Mouse (Mus musculus): ENCODE data around the gene Hdac11. TPM values are rescaled to one million over a fixed set of nuclear protein-coding genes. Genes with fewer than 3 reads are reported as not detected.
A peak's percentile ranks its signal among the peaks of the same experiment; 100 is the strongest.

Hdac11 gene
- polyA plus RNA-seq, 1 experiment from 2014 or later, result 4.6 TPM

DNA sequence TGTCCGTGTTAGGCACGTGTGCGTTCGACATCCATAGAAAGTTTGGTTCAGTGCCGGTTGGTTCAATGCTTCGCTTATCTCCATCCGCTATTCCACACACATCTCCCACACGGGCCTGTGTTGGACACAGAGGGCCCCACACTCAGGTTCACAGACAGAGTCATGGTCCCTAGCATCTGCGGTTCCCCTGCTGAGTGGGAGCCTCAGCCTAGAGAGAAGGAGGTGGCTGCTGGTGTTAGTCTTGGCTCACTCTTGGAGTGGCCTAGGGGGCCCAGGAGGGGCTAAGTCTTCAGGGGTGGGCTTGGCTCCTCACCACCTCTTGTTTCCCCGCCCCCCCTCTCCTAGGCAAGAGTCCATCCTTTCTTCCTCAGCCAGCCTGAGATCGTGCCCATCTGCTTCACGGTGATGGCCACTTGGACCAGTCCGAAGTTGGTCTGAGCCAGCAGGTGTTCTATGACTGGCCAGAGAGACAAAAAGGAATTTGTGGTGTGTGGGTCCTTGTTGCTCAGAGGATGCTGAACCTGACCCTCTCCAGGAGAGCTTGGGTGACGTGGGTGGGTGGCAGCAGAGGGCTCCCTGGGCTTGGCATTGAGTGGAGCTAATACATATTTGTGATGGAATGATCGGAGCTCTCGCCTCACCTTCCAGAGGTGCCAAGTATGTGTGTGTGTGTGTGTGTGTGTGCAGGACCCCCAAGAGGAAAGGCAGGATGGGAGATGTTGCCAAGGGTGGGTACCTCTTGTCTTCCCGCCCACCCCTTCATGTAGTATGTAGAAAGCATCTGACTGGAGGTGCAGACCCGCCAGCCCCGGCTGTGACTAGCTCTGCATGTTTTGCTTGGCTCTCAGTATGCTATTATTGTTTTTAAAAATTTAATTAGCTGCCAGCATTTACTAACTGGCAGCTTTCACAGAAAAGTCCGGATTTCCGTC lies 57.1 kb downstream of the Hdac11 start:
- TF ChIP-seq CTCF (IDR thresholded peaks at IDR 0.05; ENCODE audit: low read depth) (no peak), EP300 (IDR thresholded peaks at IDR 0.05; ENCODE audit: low read depth) (no peak)
- no peaks in the 10 kb centered on the region for H3K9me3 ChIP-seq (ENCODE audit: low read length)

DNA sequence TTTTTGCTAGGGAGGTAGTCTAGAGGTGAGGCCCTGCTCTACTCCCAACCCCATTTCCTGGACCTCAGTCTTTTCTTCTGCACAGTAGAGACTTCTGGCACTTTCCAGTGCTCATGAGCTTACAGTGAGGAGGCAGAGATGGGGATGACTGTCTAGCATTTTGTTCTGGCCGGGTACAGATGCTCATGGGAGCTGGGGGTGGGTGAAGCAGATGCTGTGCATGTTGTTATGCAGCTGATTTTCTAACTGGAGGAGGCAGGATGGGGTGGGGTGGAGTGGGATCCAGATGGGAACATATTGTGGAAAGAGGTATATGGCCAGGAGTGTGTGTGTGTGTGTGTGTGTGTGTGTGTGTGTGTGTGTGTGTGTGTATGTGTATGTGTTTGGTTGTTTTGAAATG lies 59.0 kb downstream of the Hdac11 start:
- Histone ChIP-seq H3K36me3 (replicated peaks; ENCODE audit: insufficient read depth, low read length) (no peaks in the 10 kb centered on the region), H3K27me3 (ENCODE audit: insufficient read depth, low read length) (peaks cover 26% of the 10 kb centered on the region; the same call in 1 of the 2 replicates), H3K4me2 (ENCODE audit: low read depth, low read length) (no peak overlapping the region), H3K4me3 (ENCODE audit: low read depth, low read length) (no peak overlapping the region), H3K9ac (replicated peaks) (no peak overlapping the region), H3K9me3 (ENCODE audit: low read length) (no peaks in the 10 kb centered on the region), H3K27ac (ENCODE audit: low read depth) (no peak overlapping the region), H3K4me1 (ENCODE audit: insufficient read depth) (peaks cover 3% of the 10 kb centered on the region; the same call in 1 of the 2 replicates)
- DNase-seq, result no peak
- no peak for ATAC-seq
- WGBS (ENCODE audit: insufficient replicate concordance), result 53% methylated on average over 1 of the region's 1 CpGs
- TF ChIP-seq EP300 (IDR thresholded peaks at IDR 0.05; ENCODE audit: low read depth), result no peak
- no peak for TF ChIP-seq CTCF (IDR thresholded peaks at IDR 0.05; ENCODE audit: low read depth)

More for the DNA sequence above, 57.1 kb downstream of the Hdac11 start:
- Histone ChIP-seq H3K4me2 (ENCODE audit: low read depth, low read length) (0 out of 2 replicates have a peak overlapping the region, but pooled peaks have one; percentile 33), H3K9ac (replicated peaks) (no peak overlapping the region), H3K27ac (ENCODE audit: low read depth) (no peak overlapping the region), H3K27me3 (ENCODE audit: insufficient read depth, low read length) (peaks cover 26% of the 10 kb centered on the region; the same call in 1 of the 2 replicates), H3K4me1 (ENCODE audit: insufficient read depth) (peaks cover 3% of the 10 kb centered on the region; the same call in 1 of the 2 replicates), H3K36me3 (replicated peaks; ENCODE audit: insufficient read depth, low read length) (no peaks in the 10 kb centered on the region), H3K4me3 (ENCODE audit: low read depth, low read length) (no peak overlapping the region)
- ATAC-seq (no peak), DNase-seq (no peak)
- WGBS (ENCODE audit: insufficient replicate concordance), result 60% methylated on average over 21 of the region's 21 CpGs

GRCm38 (mm10) chr6:91218445-91218844 lies 62.0 kb downstream of the Hdac11 start:
- no peak overlapping the region for H3K27ac ChIP-seq (ENCODE audit: low read depth)
- 56% methylated on average over 9 of the region's 9 CpGs for WGBS (ENCODE audit: insufficient replicate concordance)
- H3K9ac ChIP-seq (replicated peaks), result no peak overlapping the region
- peaks cover 5% of the 10 kb centered on the region; the same call in 1 of the 2 replicates for H3K27me3 ChIP-seq (ENCODE audit: insufficient read depth, low read length)
- H3K4me3 ChIP-seq (ENCODE audit: low read depth, low read length), result no peak overlapping the region
- H3K4me1 ChIP-seq (ENCODE audit: insufficient read depth), result no peaks in the 10 kb centered on the region
- no peaks in the 10 kb centered on the region for H3K36me3 ChIP-seq (replicated peaks; ENCODE audit: insufficient read depth, low read length)
- no peak for DNase-seq
- no peak overlapping the region for H3K4me2 ChIP-seq (ENCODE audit: low read depth, low read length)
- TF ChIP-seq EP300 (IDR thresholded peaks at IDR 0.05; ENCODE audit: low read depth) (no peak), CTCF (IDR thresholded peaks at IDR 0.05; ENCODE audit: low read depth) (no peak)
- ATAC-seq, result no peak
- no peaks in the 10 kb centered on the region for H3K9me3 ChIP-seq (ENCODE audit: low read length)

DNA sequence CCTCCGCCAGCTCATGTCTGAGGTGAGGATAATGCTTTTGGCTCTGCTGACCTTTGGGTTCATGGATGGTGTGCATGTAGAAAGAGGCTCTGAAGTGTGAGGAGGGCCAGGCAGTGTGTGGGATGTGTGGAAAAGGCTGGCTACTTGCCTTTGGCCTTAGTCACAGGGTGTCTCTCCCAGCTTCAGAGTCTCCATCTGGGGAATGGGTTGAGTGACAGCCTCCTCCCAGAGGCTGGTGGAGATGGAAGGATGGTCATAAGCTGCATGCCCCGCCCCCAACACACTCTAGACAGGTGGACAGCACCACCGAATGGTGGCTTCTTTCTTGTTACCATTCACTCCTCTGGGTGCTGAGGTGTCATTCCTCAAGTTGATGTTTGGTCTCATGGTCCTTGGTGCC lies 62.4 kb downstream of the Hdac11 start:
- Histone ChIP-seq H3K9me3 (ENCODE audit: low read length) (no peaks in the 10 kb centered on the region), H3K4me3 (ENCODE audit: low read depth, low read length) (no peak overlapping the region), H3K36me3 (replicated peaks; ENCODE audit: insufficient read depth, low read length) (no peaks in the 10 kb centered on the region), H3K4me2 (ENCODE audit: low read depth, low read length) (no peak overlapping the region), H3K4me1 (ENCODE audit: insufficient read depth) (no peaks in the 10 kb centered on the region), H3K27me3 (ENCODE audit: insufficient read depth, low read length) (0 out of 2 replicates have a peak, but pooled peaks cover 3% of the 10 kb centered on the region), H3K9ac (replicated peaks) (no peak overlapping the region), H3K27ac (ENCODE audit: low read depth) (no peak overlapping the region)
- TF ChIP-seq CTCF (IDR thresholded peaks at IDR 0.05; ENCODE audit: low read depth), result no peak
- TF ChIP-seq EP300 (IDR thresholded peaks at IDR 0.05; ENCODE audit: low read depth), result no peak
- ATAC-seq (no peak), DNase-seq (no peak)
- WGBS (ENCODE audit: insufficient replicate concordance), result 39% methylated on average over 3 of the region's 3 CpGs

- Histone ChIP-seq H3K36me3 (replicated peaks; ENCODE audit: insufficient read depth, low read length) (no peaks in the 10 kb centered on the region), H3K9ac (replicated peaks) (no peak overlapping the region), H3K4me3 (ENCODE audit: low read depth, low read length) (no peak overlapping the region), H3K9me3 (ENCODE audit: low read length) (no peaks in the 10 kb centered on the region), H3K4me1 (ENCODE audit: insufficient read depth) (no peaks in the 10 kb centered on the region), H3K4me2 (ENCODE audit: low read depth, low read length) (no peak overlapping the region), H3K27ac (ENCODE audit: low read depth) (no peak overlapping the region), H3K27me3 (ENCODE audit: insufficient read depth, low read length) (0 out of 2 replicates have a peak, but pooled peaks cover 3% of the 10 kb centered on the region)
- DNase-seq, result no peak
- ATAC-seq, result no peak
- TF ChIP-seq CTCF (IDR thresholded peaks at IDR 0.05; ENCODE audit: low read depth) (no peak), EP300 (IDR thresholded peaks at IDR 0.05; ENCODE audit: low read depth) (no peak)
These were observed 63.6 kb downstream of the Hdac11 start for GRCm38 (mm10) chr6:91220062-91220461.

- no peak overlapping the region for H3K4me3 ChIP-seq (ENCODE audit: low read depth, low read length)
- H3K9me3 ChIP-seq (ENCODE audit: low read length), result no peaks in the 10 kb centered on the region
- 2% methylated on average over 3 of the region's 3 CpGs for WGBS (ENCODE audit: insufficient replicate concordance)
- no peak overlapping the region for H3K4me2 ChIP-seq (ENCODE audit: low read depth, low read length)
- DNase-seq (peak; percentile 63), ATAC-seq (no peak)
- H3K9ac ChIP-seq (replicated peaks), result no peak overlapping the region
- H3K27ac ChIP-seq (ENCODE audit: low read depth), result no peak overlapping the region
- no peaks in the 10 kb centered on the region for H3K4me1 ChIP-seq (ENCODE audit: insufficient read depth)
- H3K27me3 ChIP-seq (ENCODE audit: insufficient read depth, low read length), result no peaks in the 10 kb centered on the region
- H3K36me3 ChIP-seq (replicated peaks; ENCODE audit: insufficient read depth, low read length), result no peaks in the 10 kb centered on the region
- TF ChIP-seq CTCF (IDR thresholded peaks at IDR 0.05; ENCODE audit: low read depth), result no peak
- TF ChIP-seq EP300 (IDR thresholded peaks at IDR 0.05; ENCODE audit: low read depth), result no peak
These were observed 64.6 kb downstream of the Hdac11 start for GRCm38 (mm10) chr6:91221094-91221493.

Measured in liver, postnatal 0 days (tissue).